Mouse (Mus musculus): Measurements from ENCODE around the gene Il18bp.
"Not testable (repeated sequence)": the region's sequence is repeated elsewhere in the genome, so short reads cannot be mapped to it uniquely, and the experiment has no call there.

Gene Il18bp

GRCm38 (mm10) chr7:102018590-102018989 lies at the start of gene Il18bp:
Gene Il18bp, minus strand, starts transcription at chr7:102018690.
- no peak for DNase-seq (ENCODE audit: low read depth, low spot score)

DNA sequence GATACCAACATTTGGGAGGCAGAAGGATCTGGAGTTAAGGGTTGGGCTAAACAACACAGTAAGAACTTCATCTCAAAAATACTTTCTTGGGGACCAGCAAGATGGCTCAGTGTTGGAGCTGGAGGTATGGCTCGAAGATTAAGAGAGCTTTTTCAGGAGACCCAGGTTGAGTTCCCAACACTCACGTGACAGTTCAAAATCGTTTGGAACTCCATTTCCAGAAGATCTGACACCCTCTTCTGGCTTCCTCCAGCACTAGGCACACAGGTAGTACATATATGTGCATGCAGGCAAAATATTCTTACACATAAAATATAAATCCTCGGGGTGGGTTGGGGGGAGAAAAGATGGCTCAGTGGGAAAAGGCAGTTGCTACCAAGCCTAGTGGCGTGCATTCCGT lies 47.9 kb upstream of the Il18bp start:
- no peak for DNase-seq (ENCODE audit: low read depth, low spot score)

- DNase-seq (ENCODE audit: low read depth, low spot score) = peak; percentile 91
These were observed 46.8 kb upstream of the Il18bp start, which contains the start of the genes Rnf121, Xndc1 and Xntrpc for GRCm38 (mm10) chr7:102065046-102065891. Gene Rnf121, minus strand, starts transcription at chr7:102065469. Gene Xndc1, plus strand, starts transcription at chr7:102065511. Gene Xntrpc, plus strand, starts transcription at chr7:102065713.

GRCm38 (mm10) chr7:102064655-102065045 lies 46.2 kb upstream of the Il18bp start:
- DNase-seq (ENCODE audit: low read depth, low spot score) = no peak

DNA sequence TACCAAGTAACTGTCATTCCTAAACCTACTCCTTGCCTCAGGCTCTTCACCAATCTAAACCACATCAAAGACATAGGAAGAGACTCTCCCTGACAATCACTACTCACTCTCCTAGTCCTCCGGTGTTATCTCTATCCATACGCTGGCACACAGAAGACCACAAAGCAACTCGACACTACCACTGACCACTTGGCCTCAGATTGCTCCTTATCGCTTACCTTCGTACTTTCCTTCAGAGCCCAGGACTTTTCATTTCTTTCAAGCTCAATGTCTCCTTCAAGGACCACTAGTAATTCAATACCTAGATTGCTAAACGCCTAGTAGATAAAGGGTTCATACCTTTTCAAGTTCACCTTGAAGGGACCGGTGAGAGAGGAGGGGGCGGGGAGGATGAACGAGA lies 45.4 kb upstream of the Il18bp start:
- no peak for DNase-seq (ENCODE audit: low read depth, low spot score)

GRCm38 (mm10) chr7:102062203-102062602 lies 43.7 kb upstream of the Il18bp start:
- no peak for DNase-seq (ENCODE audit: low read depth, low spot score)

GRCm38 (mm10) chr7:102061353-102061752 lies 42.9 kb upstream of the Il18bp start:
- no peak for DNase-seq (ENCODE audit: low read depth, low spot score)

DNA sequence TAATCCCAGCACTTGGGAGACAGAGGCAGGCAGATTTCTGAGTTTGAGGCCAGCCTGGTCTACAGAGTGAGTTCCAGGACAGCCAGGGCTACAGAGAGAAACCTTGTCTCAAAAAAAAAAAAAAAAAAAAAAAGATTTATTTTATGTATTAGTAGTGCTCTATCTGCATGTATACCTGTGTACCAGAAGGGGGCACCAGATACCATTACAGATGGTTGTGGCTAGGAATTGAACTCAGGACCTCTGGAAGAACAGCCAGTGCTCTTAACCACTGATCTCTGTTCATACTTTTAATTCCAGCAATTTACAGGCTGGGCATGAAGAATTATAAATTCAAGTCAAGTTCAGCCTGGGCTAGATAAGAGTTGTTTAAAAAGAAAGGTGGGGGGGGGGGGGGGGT lies 30.0 kb upstream of the Il18bp start:
- not testable (repeated sequence) for DNase-seq (ENCODE audit: low read depth, low spot score)

DNA sequence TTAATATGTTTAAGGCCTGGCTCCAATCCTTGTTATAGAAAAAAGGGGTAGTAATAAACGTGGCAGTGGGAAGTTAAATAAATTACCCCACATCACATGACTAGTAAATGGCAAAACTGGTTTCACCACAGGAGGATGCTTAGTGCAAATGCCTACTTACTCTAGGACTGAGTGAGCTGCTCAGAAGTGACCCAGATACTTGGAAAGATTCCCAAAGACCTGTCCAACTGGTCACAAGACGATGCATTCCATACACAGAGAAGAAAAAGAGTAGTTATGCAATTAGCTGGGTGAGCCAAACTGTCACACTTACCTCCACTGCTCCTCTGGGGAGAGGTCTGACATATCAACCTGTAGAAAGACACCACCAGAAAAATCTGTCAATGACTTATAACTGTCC lies 23.8 kb upstream of the Il18bp start:
- no peak for DNase-seq (ENCODE audit: low read depth, low spot score)

DNA sequence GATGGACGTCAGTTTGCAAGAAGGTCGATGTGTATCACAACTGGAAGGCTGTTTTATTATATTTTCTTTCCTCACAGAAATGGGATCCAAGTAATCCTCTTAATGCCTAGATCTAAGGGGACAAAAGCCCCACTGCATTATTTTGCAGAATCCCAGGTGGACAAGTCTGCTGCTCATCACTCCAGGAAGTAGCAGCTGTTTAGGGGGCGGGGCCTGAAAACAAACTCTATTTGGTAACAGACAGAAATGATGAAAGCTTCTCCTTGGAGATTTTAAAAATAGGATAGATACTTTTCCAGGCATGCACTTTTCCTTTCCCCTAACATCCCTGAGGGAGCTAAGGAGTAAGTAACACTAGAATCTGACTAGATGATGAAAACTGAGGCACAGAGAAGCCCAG lies 18.8 kb upstream of the Il18bp start:
- no peak for DNase-seq (ENCODE audit: low read depth, low spot score)

- DNase-seq (ENCODE audit: low read depth, low spot score) = no peak
These were observed 17.0 kb upstream of the Il18bp start for GRCm38 (mm10) chr7:102035534-102035933.

DNA sequence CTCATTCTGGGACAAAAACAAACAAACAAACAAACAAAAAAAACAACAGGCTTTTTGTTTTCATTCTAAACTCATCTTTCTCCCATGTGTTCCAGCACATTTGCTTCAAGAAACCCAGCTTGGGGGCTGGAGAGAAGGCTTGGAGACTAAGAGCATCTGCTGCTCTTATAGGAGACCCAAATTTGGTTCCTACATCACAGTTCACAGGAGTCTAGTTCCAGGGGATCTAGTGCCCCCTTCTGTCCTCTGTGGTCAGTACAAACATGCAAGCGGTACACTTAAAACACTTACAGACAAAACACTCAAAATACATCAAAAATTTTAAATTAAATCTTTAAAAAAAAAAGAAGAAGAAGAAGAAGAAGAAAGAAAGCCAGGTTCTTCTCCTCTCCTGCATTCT lies 16.4 kb upstream of the Il18bp start:
- no peak for DNase-seq (ENCODE audit: low read depth, low spot score)

DNA sequence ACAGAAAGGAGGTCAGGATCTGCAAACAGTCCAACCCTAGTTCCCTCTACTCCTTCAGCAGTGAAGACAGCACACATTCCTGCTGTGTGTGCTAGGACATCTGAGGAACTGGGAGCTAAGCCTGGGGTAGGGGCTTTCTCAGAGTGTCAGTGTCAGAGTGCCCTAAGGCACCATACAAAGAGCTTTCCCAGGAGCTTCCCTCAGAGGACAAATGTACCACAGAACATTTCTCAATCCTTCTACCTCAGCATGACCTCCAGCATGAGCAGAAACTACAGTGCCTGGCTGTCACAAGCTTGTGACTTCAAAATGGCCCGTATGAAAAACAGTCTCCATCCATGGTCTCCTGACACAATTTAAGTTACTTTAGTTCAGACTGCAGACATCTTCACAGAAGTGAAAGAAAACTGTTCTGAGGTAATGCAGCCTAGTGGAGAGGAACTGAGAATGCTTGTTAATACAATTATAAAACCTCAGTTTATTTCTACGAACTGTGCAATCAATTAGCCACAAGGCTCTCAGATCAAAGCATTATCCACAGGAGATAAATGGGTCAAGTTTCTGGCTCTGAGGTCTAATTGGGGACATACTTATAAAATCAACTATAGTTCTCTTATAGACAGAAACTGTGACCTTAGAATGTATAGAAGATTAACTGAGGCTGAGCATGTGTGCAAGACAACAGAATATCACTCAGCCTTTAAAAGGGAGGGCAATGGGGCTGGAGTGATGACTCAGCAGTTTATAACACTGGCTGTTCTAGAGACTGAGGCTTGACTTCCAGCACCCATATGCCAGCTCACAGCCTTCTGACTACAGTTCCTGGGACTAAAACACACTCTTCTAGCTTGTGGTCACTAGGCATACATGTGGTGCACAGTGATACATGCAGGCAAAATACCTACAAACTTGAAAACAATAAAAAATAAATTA lies 7.0 kb upstream of the Il18bp start:
- DNase-seq (ENCODE audit: low read depth, low spot score) = no peak

- DNase-seq (ENCODE audit: low read depth, low spot score) = no peak
These were observed 5.3 kb upstream of the Il18bp start for GRCm38 (mm10) chr7:102023821-102024220.

GRCm38 (mm10) chr7:102020934-102021333 lies 2.4 kb upstream of the Il18bp start:
- DNase-seq (ENCODE audit: low read depth, low spot score) = not testable (repeated sequence)

DNA sequence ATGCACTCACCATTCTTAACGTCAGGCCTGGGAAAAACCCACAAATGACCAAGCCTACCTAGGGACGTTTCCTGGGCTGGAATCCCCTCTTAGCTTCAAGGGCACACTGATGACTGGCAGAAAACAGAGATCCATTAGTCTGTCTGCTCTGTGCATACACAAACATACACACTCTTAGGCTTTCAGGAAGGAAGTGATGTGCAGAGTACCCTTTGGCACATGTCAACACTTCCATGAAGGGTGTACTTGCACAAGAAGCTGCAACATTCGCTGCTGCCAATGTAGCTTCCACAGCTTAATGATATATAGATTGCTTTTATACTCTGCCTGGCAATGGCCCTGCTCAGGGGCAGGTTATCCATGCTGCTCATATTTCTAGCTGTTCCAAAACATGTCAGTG lies 872 bp upstream of the Il18bp start:
- DNase-seq (ENCODE audit: low read depth, low spot score) = no peak

DNA sequence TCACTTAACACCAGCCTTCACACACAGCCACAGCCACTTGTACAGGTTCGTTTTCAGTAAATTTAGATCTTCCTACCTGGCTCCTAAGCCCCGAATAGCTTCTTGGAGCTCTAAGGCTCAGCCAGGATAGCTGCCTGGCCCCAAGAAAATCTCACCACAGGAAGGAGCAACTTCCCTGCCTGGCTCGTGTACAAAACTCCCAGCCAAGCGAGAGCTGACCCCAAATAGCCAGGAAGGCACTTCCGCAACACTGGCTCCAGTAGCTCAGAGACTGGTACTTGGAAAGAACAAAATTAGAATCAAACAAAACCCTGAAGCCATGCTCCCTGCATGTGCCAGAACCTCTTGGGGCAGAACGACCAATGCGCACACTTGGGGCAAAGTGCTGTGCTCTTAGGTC lies 456 bp downstream of the Il18bp start:
- no peak for DNase-seq (ENCODE audit: low read depth, low spot score)

- no peak for DNase-seq (ENCODE audit: low read depth, low spot score)
These were observed 1.0 kb downstream of the Il18bp start for GRCm38 (mm10) chr7:102017452-102017851.

- DNase-seq (ENCODE audit: low read depth, low spot score) = no peak
These were observed 1.6 kb downstream of the Il18bp start for GRCm38 (mm10) chr7:102016936-102017335.

DNA sequence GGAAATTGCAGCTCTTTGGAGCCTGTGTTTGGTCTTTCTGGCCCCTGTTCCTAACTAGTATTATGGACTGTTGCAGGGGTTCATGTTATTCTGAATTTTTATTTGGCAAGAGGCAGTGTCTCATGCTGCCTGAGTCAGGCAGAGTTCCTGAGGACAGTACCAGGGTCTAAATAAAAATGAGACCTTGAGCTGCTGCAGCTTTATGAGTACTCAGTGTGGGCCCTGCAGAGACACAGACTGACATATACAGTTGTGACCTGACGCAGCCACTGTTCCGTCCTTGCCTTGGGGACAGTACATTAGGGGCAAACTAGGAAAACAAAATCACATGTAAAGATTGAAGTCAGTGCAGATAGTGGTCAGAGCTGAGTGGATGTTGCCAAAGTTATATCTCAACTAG lies 3.5 kb downstream of the Il18bp start:
- DNase-seq (ENCODE audit: low read depth, low spot score) = no peak

- DNase-seq (ENCODE audit: low read depth, low spot score) = no peak
These were observed 5.1 kb downstream of the Il18bp start for GRCm38 (mm10) chr7:102013416-102013815.

DNA sequence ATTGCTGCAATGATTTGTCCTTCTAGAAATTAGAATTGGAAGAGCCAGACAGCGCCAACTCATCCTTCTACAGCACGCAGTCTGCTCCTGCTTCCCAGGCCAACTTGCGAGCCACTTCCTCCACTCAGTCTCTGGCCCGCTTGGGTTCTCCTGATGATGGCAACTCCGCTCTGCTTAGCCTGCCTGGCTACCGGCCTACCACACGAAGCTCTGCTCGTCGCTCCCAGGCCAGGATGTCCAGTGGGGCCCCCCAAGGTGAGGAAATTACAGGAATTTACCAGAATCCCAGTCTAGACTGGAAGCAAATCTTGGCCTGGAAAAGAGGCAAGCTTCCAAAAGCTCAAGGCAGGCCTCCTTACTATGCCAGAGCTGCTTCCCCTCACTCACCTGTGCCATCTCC lies 6.6 kb downstream of the Il18bp start:
- DNase-seq (ENCODE audit: low read depth, low spot score) = no peak

Measured in mesoderm, embryonic 11.5 days (tissue).